Mouse (Mus musculus) skeletal muscle tissue, adult 2 months (tissue): ENCODE data around the gene Cs.
A peak's percentile ranks its signal among the peaks of the same experiment; 100 is the strongest.

Source experiments
- DNase-seq: peaks from one replicate; pipeline ENCODE4 v3.0.0-alpha.2; 2012; ENCODE audit warnings: low read depth, low spot score

Cs gene

GRCm38 (mm10) chr10:128372989-128373748 lies 35.6 kb downstream of the Cs start:
- peak; percentile 92 for DNase-seq

DNA sequence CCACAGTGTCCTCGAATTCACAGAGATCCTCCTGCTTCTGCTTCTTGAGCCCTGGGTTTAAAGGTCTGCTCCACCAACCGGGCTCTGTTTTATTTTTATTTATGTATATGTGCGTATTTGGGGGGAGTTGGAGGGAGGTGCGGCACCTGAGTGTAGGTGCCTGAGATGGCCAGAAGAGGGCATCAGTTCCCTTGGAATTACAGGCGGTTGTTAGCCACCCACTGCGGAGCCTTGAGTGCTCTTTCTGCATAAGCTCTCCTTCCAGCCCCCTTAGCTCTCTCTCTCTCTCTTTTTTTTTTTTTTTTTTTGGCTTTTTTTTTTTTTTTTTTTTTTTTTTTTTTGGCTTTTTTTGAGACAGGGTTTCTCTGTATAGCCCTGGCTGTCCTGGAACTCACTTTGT lies 36.9 kb downstream of the Cs start:
- DNase-seq: no peak

GRCm38 (mm10) chr10:128376099-128376454 lies 38.5 kb downstream of the Cs start:
- no peak for DNase-seq

GRCm38 (mm10) chr10:128376455-128377211 lies 39.1 kb downstream of the Cs start, which contains the start of gene Ankrd52:
Gene Ankrd52 (plus strand): TSS chr10:128377115.
- DNase-seq: peak; percentile 74

DNA sequence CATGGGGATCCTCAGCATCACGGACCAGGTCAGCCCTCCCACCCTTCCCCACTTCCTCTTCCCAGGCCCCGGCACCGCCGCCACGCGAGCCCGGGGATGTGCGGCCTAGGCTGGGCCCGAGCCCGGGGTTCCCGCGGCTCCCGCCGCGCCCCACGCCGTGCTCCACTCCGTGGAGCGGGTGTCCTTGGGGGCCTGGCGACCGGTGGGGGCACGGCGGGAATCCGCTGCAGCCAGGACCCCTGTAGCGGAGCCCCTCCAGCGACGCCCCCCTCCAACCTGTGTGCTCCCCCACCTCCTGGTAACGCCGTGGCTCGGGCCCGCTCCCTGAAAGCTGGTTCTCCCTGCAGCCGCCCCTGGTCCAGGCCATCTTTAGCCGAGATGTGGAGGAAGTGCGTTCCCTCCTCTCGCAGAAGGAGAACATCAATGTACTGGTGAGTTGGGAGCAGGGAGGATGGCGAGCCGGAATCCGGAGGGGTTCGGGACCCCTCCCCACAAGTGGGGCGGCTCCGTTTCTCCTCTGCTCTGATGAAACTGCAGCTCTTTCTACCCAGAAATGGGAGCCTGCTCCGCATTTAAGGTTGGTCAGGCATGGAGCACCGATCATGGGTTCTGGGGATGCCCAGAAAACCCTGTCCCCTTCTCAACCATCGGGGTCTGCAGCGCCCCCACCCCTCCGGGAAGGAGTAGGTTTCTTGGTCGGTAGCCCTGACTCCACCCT lies 39.8 kb downstream of the Cs start:
- no peak for DNase-seq

- DNase-seq: no peak
Observed at GRCm38 (mm10) chr10:128377940-128378448, 40.5 kb downstream of the Cs start.

- DNase-seq: peak; percentile 61
Observed at GRCm38 (mm10) chr10:128378462-128378861, 40.9 kb downstream of the Cs start.

GRCm38 (mm10) chr10:128379260-128379659 lies 41.7 kb downstream of the Cs start:
- DNase-seq: peak; percentile 62

DNA sequence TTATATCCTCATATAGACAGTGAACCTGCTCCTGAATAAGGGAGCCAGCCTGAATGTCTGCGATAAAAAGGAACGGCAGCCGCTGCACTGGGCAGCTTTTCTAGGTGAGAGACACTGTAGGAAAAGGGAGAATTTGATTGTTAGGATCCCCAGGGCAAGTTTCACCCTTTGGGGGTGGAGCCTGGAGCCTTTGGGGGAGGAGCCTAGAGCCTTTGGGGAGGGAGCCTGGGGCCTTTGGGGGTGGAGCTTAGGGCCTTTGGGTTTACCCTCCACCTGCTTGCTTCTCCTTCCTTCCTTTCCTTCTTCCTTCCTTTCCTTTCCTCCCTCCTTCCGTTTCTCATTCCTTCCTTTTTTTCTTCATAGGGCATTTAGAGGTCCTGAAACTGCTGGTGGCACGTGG lies 43.0 kb downstream of the Cs start:
- DNase-seq: no peak

DNA sequence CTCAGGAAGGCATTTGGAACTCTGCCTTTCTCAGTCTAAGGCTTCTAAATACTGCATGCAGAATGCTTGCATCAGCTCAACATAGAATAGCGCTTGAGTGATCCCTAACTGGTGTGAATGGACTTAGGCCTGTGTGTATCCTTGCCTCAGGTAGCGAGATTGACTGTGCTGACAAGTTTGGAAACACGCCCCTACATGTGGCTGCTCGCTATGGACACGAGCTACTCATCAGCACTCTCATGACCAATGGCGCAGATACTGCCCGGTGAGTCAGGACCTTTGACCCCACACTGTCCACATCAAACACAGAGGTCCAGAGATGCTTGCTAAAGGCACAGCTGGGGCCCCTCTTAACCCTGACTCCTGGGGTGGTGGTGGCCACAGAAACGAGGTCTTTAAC lies 44.9 kb downstream of the Cs start:
- DNase-seq: no peak

- DNase-seq: no peak
Observed at GRCm38 (mm10) chr10:128385902-128386301, 48.4 kb downstream of the Cs start.

GRCm38 (mm10) chr10:128388941-128389340 lies 51.4 kb downstream of the Cs start:
- no peak for DNase-seq

DNA sequence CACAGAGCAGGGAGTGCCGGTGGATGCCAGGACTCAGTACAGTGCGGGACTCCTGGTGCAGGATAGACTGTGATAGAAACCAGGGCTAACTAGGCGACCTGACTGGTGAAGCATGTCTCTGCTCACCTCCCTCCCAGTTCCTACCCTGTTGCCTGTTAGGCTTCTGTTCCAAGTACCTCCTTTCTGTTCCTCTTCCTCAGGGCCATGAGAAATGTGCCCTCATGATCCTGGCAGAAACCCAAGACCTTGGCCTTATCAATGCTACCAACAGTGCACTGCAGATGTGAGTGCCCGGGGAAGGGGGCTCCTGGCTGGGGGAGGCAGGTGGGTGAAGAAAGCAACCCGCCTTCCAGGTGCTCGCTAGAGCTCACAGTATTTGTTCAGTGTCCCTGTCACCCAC lies 52.0 kb downstream of the Cs start:
- no peak for DNase-seq

DNA sequence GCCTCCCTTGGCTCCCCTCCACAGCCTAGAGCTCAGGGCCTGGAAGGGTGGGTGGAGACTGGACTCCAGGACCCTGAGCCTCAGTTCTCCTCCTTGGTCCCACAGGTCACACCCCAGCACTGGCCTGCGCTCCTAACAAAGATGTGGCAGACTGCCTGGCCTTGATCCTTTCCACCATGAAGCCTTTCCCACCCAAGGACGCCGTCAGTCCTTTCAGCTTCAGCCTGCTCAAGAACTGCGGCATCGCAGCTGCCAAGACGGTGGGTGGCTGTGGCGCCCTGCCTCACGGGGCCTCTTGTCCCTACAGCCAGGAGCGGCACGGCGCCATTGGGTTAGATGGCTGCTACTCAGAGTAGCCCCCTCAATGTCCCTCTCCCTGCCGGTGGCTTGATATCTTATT lies 52.8 kb downstream of the Cs start:
- no peak for DNase-seq

DNA sequence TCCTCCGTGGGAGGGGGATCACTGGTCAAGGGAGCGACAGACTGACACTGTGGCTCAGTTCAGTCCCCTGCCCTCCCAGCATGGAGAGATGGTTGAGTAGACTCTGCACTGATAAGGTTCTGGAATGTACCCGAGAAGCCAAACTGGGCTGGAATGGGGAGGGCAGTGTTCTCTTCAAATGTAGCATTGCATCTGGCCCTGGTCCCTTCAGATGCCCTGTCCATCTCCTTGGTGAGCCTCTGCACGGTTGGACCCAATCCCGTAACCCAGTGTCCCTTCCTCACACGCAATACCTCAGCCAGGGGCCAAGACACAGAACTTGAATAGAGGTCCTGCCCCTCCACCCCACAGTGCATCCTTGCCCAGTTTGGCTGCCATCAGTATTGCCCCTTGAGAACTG lies 54.3 kb downstream of the Cs start:
- no peak for DNase-seq

- no peak for DNase-seq
Observed at GRCm38 (mm10) chr10:128396017-128396673, 58.6 kb downstream of the Cs start.

- DNase-seq: no peak
Observed at GRCm38 (mm10) chr10:128396716-128397264, 59.3 kb downstream of the Cs start.

DNA sequence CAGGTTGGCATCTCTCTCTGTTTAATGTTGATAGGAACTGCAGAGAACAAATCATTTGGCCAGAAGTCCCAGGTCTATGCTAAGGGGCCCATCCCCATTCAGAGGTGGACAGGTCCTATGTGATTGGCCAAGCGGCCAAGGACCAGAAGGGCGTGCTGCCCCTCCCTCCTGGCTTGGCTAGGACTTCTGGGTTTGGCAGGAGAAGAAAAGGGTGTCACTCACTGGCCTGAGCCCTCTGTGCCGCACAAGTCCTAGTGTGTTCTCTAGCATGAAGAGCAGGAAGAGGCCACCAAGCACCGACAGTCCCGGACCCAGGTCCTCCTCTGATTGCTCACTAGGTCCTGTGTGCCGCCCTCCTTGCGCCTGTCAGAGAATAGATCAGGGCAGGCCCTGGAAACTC lies 59.9 kb downstream of the Cs start:
- DNase-seq: no peak

GRCm38 (mm10) chr10:128400338-128400737 lies 62.8 kb downstream of the Cs start:
- DNase-seq: no peak

- DNase-seq: no peak
Observed at GRCm38 (mm10) chr10:128401056-128401455, 63.5 kb downstream of the Cs start, which contains the start of gene Slc39a5. Gene Slc39a5 (minus strand): TSS chr10:128401229.

DNA sequence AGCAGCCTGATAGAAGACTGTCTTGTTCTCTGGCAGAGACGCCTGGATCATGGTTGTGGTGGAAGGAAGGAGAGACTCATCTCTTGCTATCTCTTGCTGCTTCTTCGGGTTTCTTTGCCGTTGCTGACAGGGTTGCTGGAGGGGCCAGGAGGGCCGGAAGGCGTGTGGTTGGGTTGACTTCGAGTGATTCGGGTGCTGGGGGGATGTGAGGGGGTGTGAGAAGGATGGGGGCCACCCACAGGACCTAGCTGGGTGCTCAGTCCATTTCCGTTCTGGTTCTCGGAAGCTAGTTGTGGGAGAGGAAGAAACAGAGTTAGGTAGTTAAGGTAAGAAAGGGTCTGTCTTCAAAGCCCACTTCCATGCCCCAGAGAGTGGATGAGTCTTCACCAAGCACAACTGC lies 64.1 kb downstream of the Cs start:
- DNase-seq: no peak
